Mouse (Mus musculus) myocyte (in vitro differentiated cells): ENCODE measurements around the gene Ubr3. TPM values are rescaled to one million over a fixed set of nuclear protein-coding genes. Genes with fewer than 3 reads are reported as not detected.

Source experiments
- H3K27me3 ChIP-seq: one replicate; pipeline ENCODE4 v1.6.1; 2011; ENCODE audit not compliant: control insufficient read depth, insufficient read depth, insufficient read length
- H3K36me3 ChIP-seq: one replicate; pipeline ENCODE4 v1.6.1; 2011; ENCODE audit not compliant: control insufficient read depth, insufficient read depth
- H3K4me2 ChIP-seq: one replicate; pipeline ENCODE4 v1.6.1; 2011; ENCODE audit warnings: low read depth, control low read depth
- H3K4me3 ChIP-seq: one replicate; pipeline ENCODE4 v1.5.1; 2011; ENCODE audit warnings: mild to moderate bottlenecking, control low read depth, moderate library complexity
- H3K79me2 ChIP-seq: one replicate; pipeline ENCODE4 v1.6.1; 2011; ENCODE audit not compliant: control insufficient read depth, insufficient read depth
- H3ac ChIP-seq: one replicate; pipeline ENCODE4 v1.6.1; 2011; ENCODE audit not compliant: control insufficient read depth, insufficient read length
- CEBPB ChIP-seq: IDR thresholded peaks from 2 replicates; pipeline ENCODE4 v1.6.1; 2011; ENCODE audit warnings: mild to moderate bottlenecking, moderate library complexity; ENCODE audit not compliant: poor library complexity, insufficient read depth, severe bottlenecking
- E2F4 ChIP-seq: IDR thresholded peaks from one replicate; pipeline ENCODE4 v1.6.1; 2011; ENCODE audit warnings: mild to moderate bottlenecking, control low read depth, moderate library complexity; ENCODE audit not compliant: insufficient read depth
- MAX ChIP-seq: IDR thresholded peaks from one replicate; pipeline ENCODE4 v1.6.1; 2011; ENCODE audit warnings: low read depth, mild to moderate bottlenecking, control low read depth
- MYOD1 ChIP-seq, 3 experiments: IDR thresholded peaks; one replicate each; pipeline ENCODE4 v1.6.1; 2011; ENCODE audit warnings: control low read depth in 2 of 3, low read depth in 2 of 3, mild to moderate bottlenecking in 2 of 3, moderate library complexity in 1 of 3; ENCODE audit not compliant: insufficient read length in 2 of 3, control insufficient read depth in 1 of 3
- MYOG ChIP-seq, 3 experiments: IDR thresholded peaks; one replicate each; pipeline ENCODE4 v1.6.1; 2011; ENCODE audit warnings: control low read depth in 2 of 3, low read depth in 2 of 3, mild to moderate bottlenecking in 2 of 3; ENCODE audit not compliant: insufficient read length in 2 of 3, control insufficient read depth in 1 of 3, insufficient read depth in 1 of 3
- POLR2A ChIP-seq: IDR thresholded peaks from one replicate; pipeline ENCODE4 v1.6.1; 2011; ENCODE audit warnings: low read depth, mild to moderate bottlenecking, control low read depth, moderate library complexity; ENCODE audit not compliant: insufficient read length
- POLR2AphosphoS2 ChIP-seq: IDR thresholded peaks from one replicate; pipeline ENCODE4 v1.6.1; 2011; ENCODE audit warnings: low read depth, control low read depth; ENCODE audit not compliant: insufficient read length
- REST ChIP-seq: IDR thresholded peaks from one replicate; pipeline ENCODE4 v1.6.1; 2011; ENCODE audit warnings: mild to moderate bottlenecking, control low read depth, moderate library complexity; ENCODE audit not compliant: insufficient read depth, insufficient read length
- SRF ChIP-seq: IDR thresholded peaks from one replicate; pipeline ENCODE4 v1.6.1; 2011; ENCODE audit warnings: low read depth; ENCODE audit not compliant: control insufficient read depth, insufficient read length
- TCF12 ChIP-seq: IDR thresholded peaks from one replicate; pipeline ENCODE4 v1.6.1; 2011; ENCODE audit warnings: mild to moderate bottlenecking, control low read depth; ENCODE audit not compliant: poor library complexity, insufficient read depth, severe bottlenecking
- TCF3 ChIP-seq: IDR thresholded peaks from one replicate; pipeline ENCODE4 v1.6.1; 2011; ENCODE audit warnings: low read depth, control low read depth; ENCODE audit not compliant: insufficient read length
- USF1 ChIP-seq: IDR thresholded peaks from one replicate; pipeline ENCODE4 v1.6.1; 2011; ENCODE audit warnings: low read depth, mild to moderate bottlenecking, control low read depth, moderate library complexity
- polyA plus RNA-seq: library from polyadenylated mRNA; unstranded; fragments of >200 nt; fragmentation: generic; extraction: Trizol; gene quantifications from one replicate; pipeline ENCODE4 v1.2.1, GENCODE M21; 2012; ENCODE audit warnings: missing spikeins

Gene Ubr3
- polyA plus RNA-seq, 1 experiment, result 12.4 TPM

DNA sequence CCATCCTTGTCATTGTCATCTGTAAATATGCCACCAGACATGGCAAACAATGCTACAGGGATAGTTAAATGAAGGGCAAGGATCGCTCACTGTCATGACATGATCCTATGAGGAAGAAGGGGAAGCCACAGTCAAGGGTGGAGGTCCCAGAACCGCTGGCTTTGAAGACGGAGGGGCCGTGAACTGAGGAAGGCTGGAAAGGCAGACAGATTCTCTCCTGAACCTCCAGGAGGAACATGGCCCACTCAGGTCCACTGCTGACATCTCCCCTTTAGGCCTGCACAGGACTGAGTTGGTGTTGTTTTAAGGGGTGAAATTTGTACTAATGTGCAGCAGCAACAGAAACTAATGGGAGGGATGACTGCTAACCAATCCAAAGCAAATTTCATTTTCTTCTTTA is 161.2 kb downstream of the Ubr3 start:
- no peak overlapping the region for H3K4me3 ChIP-seq
- TF ChIP-seq MYOG (IDR thresholded peaks at IDR 0.05; ENCODE audit: control insufficient read depth in 1 of 3, insufficient read depth in 1 of 3, insufficient read length in 2 of 3, low read depth in 2 of 3) (no peak), MAX (no peak), CEBPB (no peak), TCF3 (no peak), E2F4 (no peak)
- no peak overlapping the region for H3ac ChIP-seq
- no peaks in the 10 kb centered on the region for H3K79me2 ChIP-seq
- H3K27me3 ChIP-seq, result peaks cover 17% of the 10 kb centered on the region
- H3K36me3 ChIP-seq, result no peaks in the 10 kb centered on the region
- H3K4me2 ChIP-seq, result no peak overlapping the region

DNA sequence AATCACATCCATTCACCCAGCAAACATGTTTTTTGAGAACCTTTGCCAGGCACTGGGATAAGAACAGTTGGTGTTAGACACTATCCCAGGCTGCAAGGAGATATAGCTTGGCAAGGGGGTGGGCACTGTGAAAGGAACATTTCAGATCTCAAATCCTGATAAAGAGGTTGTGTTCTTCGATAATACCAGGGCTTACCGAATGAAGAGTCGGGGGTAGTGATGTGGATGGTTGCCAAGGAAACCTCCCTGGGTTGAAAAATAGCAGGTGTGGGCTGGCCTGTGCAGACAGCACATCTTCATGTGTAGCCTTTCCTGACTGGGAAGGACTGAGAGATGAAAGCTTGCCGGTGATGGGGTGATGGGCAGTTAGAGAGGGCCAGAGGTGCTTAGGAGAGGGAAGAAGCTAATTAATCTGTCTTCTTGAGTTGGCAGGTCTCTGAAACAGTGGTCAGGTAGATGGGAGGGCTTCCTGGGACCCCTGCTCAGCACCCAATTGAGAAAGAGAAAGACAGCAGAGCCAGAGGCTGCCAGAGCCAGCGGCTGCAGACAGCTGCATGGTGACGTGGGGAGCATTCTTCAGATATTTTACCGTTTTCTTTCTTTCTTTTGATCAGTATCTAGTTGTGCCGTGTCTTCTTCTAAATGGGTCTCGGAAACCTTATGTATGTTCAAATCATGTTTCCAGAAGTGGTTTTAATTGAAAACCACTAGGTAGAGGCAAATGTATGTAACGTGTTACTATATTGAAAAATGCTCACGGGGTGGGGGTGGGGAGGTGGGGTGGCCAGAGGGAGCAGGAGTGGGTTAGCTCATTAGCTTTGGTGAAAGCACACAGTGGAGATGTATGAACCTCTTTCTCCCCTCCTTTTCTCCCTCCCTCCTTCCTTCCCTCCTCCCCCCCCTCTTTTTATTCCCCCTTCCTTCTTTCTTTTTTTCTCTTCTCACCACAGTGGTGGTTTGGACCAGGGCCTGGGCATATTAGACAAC is 163.6 kb downstream of the Ubr3 start:
- TF ChIP-seq SRF, result no peak
- TF ChIP-seq USF1, result no peak
- no peak for TF ChIP-seq MYOG (IDR thresholded peaks at IDR 0.05; ENCODE audit: control insufficient read depth in 1 of 3, insufficient read depth in 1 of 3, insufficient read length in 2 of 3, low read depth in 2 of 3)
- no peak for TF ChIP-seq CEBPB
- TF ChIP-seq E2F4, result no peak
- no peak for TF ChIP-seq POLR2A
- TF ChIP-seq TCF12, result no peak
- TF ChIP-seq TCF3, result no peak
- no peak for TF ChIP-seq MAX
- no peak for TF ChIP-seq MYOD1 (IDR thresholded peaks at IDR 0.05; ENCODE audit: control insufficient read depth in 1 of 3, insufficient read length in 2 of 3, low read depth in 2 of 3)
- TF ChIP-seq REST, result no peak
- TF ChIP-seq POLR2AphosphoS2, result no peak
- no peak overlapping the region for H3ac ChIP-seq
- H3K79me2 ChIP-seq, result no peaks in the 10 kb centered on the region
- H3K36me3 ChIP-seq, result no peaks in the 10 kb centered on the region
- H3K4me2 ChIP-seq, result no peak overlapping the region
- H3K27me3 ChIP-seq, result peaks cover 23% of the 10 kb centered on the region
- H3K4me3 ChIP-seq, result no peak overlapping the region

DNA sequence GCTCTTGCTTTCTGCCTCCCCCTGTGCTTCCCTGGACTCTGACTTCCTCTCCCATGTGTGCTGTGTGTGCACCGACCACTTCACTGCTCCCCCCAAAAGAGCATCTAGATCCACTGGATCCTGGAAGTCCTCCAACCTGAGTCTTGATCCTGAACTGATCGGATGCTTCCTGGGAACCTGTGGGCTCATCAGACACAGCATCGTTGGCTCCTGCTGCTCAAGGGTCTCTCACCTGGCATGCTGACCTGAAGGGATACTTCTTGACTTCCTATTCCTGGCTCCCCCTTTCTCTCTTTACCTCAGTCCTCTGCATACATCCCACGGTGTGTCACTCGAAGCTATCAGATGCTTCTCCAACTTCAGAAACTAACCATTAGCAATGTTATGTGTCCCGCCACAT is 168.1 kb downstream of the Ubr3 start:
- H3K27me3 ChIP-seq, result peaks cover 22% of the 10 kb centered on the region
- no peak overlapping the region for H3ac ChIP-seq
- H3K36me3 ChIP-seq, result no peaks in the 10 kb centered on the region
- H3K4me2 ChIP-seq, result no peak overlapping the region
- no peak overlapping the region for H3K4me3 ChIP-seq
- TF ChIP-seq TCF12, result no peak
- no peak for TF ChIP-seq CEBPB
- H3K79me2 ChIP-seq, result no peaks in the 10 kb centered on the region

DNA sequence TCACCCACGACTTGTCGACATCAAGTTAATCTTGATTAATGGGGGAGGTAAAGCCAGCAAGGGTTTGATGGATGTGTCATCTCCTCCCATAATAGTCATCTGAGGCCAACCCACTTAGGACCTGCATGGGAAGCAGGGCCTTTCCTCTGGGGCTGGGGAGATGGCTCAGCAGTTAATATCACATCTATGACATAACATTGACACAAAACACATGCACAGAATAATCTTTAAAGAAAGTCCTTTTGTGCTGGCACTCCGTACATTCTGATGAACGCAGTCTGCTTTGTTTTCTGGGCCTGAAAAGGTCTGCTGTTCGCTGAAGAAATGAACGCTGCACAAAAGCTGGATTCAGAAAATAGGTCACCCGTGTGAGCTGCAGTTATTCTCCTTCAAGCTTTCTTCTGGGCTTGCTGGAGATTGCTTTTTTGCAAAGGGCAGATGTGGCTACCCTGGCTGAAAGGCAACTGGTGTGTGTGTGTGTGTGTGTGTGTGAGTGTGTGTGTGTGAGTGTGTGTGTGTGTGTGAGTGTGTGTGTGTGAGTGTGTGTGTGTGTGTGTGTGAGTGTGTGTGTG is 168.8 kb downstream of the Ubr3 start:
- H3ac ChIP-seq, result no peak overlapping the region
- no peak overlapping the region for H3K4me2 ChIP-seq
- TF ChIP-seq USF1, result no peak
- TF ChIP-seq MYOD1 (IDR thresholded peaks at IDR 0.05; ENCODE audit: control insufficient read depth in 1 of 3, insufficient read length in 2 of 3, low read depth in 2 of 3), result no peak
- TF ChIP-seq E2F4, result no peak
- TF ChIP-seq TCF12, result no peak
- TF ChIP-seq POLR2AphosphoS2, result no peak
- TF ChIP-seq MAX, result no peak
- no peak for TF ChIP-seq SRF
- no peak for TF ChIP-seq MYOG (IDR thresholded peaks at IDR 0.05; ENCODE audit: control insufficient read depth in 1 of 3, insufficient read depth in 1 of 3, insufficient read length in 2 of 3, low read depth in 2 of 3)
- no peak for TF ChIP-seq POLR2A
- no peak for TF ChIP-seq TCF3
- no peak for TF ChIP-seq CEBPB
- no peak for TF ChIP-seq REST
- no peaks in the 10 kb centered on the region for H3K36me3 ChIP-seq
- no peaks in the 10 kb centered on the region for H3K79me2 ChIP-seq
- H3K27me3 ChIP-seq, result peaks cover 22% of the 10 kb centered on the region
- H3K4me3 ChIP-seq, result no peak overlapping the region

DNA sequence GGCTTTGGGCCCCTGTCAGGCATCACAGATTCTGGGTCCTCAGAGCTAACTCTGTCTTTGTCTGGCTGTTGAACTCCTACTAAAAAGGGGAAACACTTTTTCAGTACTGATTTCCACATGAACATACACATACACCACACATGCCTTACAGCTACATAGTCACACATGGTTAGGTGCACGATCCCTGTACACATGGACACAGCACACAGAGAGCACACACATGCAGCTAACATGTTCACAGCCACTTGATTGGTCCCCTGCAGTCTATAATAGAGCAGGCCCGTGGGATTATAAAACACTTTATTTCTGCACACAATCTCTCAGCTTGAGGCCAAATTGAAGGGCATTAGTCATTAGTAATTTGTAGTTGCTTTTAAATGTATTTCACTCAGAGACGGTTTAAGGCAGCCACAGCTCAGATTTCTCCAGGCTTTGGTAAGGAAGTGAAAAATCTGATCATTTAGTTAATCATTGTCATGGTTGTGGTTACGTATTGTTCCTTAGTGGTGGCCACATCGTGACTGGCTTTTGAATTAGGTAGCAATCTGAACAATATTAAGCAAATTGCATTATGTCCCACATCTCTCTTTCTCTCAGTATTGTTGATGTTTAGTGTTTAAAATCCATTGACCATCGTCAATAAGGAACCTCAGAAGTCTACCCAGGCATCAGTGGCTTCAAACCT is 169.4 kb downstream of the Ubr3 start:
- Histone ChIP-seq H3ac (no peak overlapping the region), H3K79me2 (no peaks in the 10 kb centered on the region), H3K4me2 (no peak overlapping the region), H3K36me3 (no peaks in the 10 kb centered on the region), H3K4me3 (no peak overlapping the region), H3K27me3 (peaks cover 22% of the 10 kb centered on the region)
- TF ChIP-seq REST (no peak), POLR2AphosphoS2 (no peak), POLR2A (no peak), TCF12 (no peak), MYOD1 (IDR thresholded peaks at IDR 0.05; ENCODE audit: control insufficient read depth in 1 of 3, insufficient read length in 2 of 3, low read depth in 2 of 3) (no peak), MAX (no peak), TCF3 (no peak), USF1 (no peak), CEBPB (no peak), SRF (no peak), E2F4 (no peak), MYOG (IDR thresholded peaks at IDR 0.05; ENCODE audit: control insufficient read depth in 1 of 3, insufficient read depth in 1 of 3, insufficient read length in 2 of 3, low read depth in 2 of 3) (no peak)
